In genomic region chr5:5343267-5343666, GRCm38 (mm10) we compare ENCODE assay signal across 8 mouse cellular contexts.
DNase-seq lines count a peak whose midpoint lies in the region; ATAC-seq and TF ChIP-seq lines count a peak whose summit lies in the region.

No protein-coding gene starts in this region.

- no peaks in the 10 kb centered on the region for H3K27me3 ChIP-seq in C2C12 (ENCODE audit: control insufficient read depth, insufficient read depth, insufficient read length)
- H3K27me3 ChIP-seq in limb, embryonic 10.5 days (ENCODE audit: low read depth, poor library complexity, severe bottlenecking), result no peaks in the 10 kb centered on the region
- H3K27me3 ChIP-seq in neural tube, embryonic 14.5 days (ENCODE audit: control insufficient read depth, insufficient read depth, low read length), result no peaks in the 10 kb centered on the region

- ATAC-seq in neural tube, embryonic 14.5 days (ENCODE audit: low read depth), result peak; percentile 76

- H3K4me2 ChIP-seq in neural tube, embryonic 14.5 days (ENCODE audit: low read depth, low read length), result no peak overlapping the region

- H3K4me1 ChIP-seq in limb, embryonic 10.5 days, result peaks cover 24% of the 10 kb centered on the region
- H3K4me1 ChIP-seq in neural tube, embryonic 14.5 days (ENCODE audit: control insufficient read depth, insufficient read depth, low read length), result peaks cover 15% of the 10 kb centered on the region

- TF ChIP-seq CTCF in C2C12 (IDR thresholded peaks at IDR 0.05; ENCODE audit: control insufficient read depth, insufficient read depth, insufficient read length), result no peak

- no peak overlapping the region for H3K9ac ChIP-seq in neural tube, embryonic 14.5 days (replicated peaks; ENCODE audit: low read depth, low read length)

- peaks cover 6% of the 10 kb centered on the region for H3K36me3 ChIP-seq in C2C12 (ENCODE audit: control insufficient read depth, insufficient read depth)
- H3K36me3 ChIP-seq in limb, embryonic 10.5 days, result no peaks in the 10 kb centered on the region
- H3K36me3 ChIP-seq in neural tube, embryonic 14.5 days (ENCODE audit: control insufficient read depth, insufficient read depth, low read length), result no peaks in the 10 kb centered on the region

- H3K4me3 ChIP-seq in C2C12 (ENCODE audit: insufficient read depth, poor library complexity, severe bottlenecking), result no peak overlapping the region
- H3K4me3 ChIP-seq in limb, embryonic 10.5 days, result no peak overlapping the region
- H3K4me3 ChIP-seq in neural tube, embryonic 14.5 days (ENCODE audit: low read depth, low read length), result no peak overlapping the region

- no peak overlapping the region for H3ac ChIP-seq in C2C12 (ENCODE audit: control insufficient read depth, insufficient read length, low read depth)

- H3K27ac ChIP-seq in limb, embryonic 10.5 days, result peak overlapping the region; percentile 70
- no peak overlapping the region for H3K27ac ChIP-seq in neural tube, embryonic 14.5 days (ENCODE audit: low read depth, low read length)

- peaks cover 35% of the 10 kb centered on the region for H3K79me3 ChIP-seq in C2C12 (ENCODE audit: low read depth)

- peaks cover 78% of the 10 kb centered on the region for H3K79me2 ChIP-seq in C2C12 (ENCODE audit: control insufficient read depth, insufficient read depth)

- 67% methylated on average over 2 of the region's 2 CpGs for WGBS in limb, embryonic 10.5 days
- WGBS in neural tube, embryonic 14.5 days, result 67% methylated on average over 2 of the region's 2 CpGs

- no peaks in the 10 kb centered on the region for H3K9me3 ChIP-seq in limb, embryonic 10.5 days (replicated peaks)
- no peaks in the 10 kb centered on the region for H3K9me3 ChIP-seq in neural tube, embryonic 14.5 days (ENCODE audit: control insufficient read depth, low read length)

- DNase-seq in brain, adult 2 months (ENCODE audit: low read depth, low spot score), result peak; percentile 19
- DNase-seq in heart, adult 18-20 months, result peak; percentile 67 to 83
- DNase-seq in limb, embryonic 10.5 days (ENCODE audit: low spot score), result no peak
- no peak for DNase-seq in cerebellum, postnatal 25 days
- no peak for DNase-seq in right cerebral cortex, postnatal 14 days
- no peak for DNase-seq in left cerebral cortex, postnatal 4 days

- intact Hi-C loops in left cerebral cortex, postnatal 4 days (cut with DNase I), result no loop called here

TF ChIP-seq in C2C12, 6 proteins besides CTCF, POLR2A, EP300 and RAD21:
- TF ChIP-seq MAX (IDR thresholded peaks at IDR 0.05), result peak; percentile 8
- no peak for TF ChIP-seq FOSL1 (IDR thresholded peaks at IDR 0.05; ENCODE audit: insufficient read depth, low read length, poor library complexity, severe bottlenecking)
- TF ChIP-seq MYOD1 (IDR thresholded peaks at IDR 0.05; ENCODE audit: control insufficient read depth, insufficient read length, low read depth), result peak; percentile 55
TF ChIP-seq in C2C12: peak in this region for 2.

Comparison
In these comparisons a context has a peak if more than half of its experiments do, and no peak if none do; other contexts are left out.
1. DNase-seq: peak in brain, adult 2 months (single experiment) and heart, adult 18-20 months (2 of 2); none in limb, embryonic 10.5 days (single experiment), cerebellum, postnatal 25 days (0 of 2), right cerebral cortex, postnatal 14 days (single experiment) and left cerebral cortex, postnatal 4 days (single experiment).